Mouse (Mus musculus): ENCODE data around the gene Tctex1d4.

DNA sequence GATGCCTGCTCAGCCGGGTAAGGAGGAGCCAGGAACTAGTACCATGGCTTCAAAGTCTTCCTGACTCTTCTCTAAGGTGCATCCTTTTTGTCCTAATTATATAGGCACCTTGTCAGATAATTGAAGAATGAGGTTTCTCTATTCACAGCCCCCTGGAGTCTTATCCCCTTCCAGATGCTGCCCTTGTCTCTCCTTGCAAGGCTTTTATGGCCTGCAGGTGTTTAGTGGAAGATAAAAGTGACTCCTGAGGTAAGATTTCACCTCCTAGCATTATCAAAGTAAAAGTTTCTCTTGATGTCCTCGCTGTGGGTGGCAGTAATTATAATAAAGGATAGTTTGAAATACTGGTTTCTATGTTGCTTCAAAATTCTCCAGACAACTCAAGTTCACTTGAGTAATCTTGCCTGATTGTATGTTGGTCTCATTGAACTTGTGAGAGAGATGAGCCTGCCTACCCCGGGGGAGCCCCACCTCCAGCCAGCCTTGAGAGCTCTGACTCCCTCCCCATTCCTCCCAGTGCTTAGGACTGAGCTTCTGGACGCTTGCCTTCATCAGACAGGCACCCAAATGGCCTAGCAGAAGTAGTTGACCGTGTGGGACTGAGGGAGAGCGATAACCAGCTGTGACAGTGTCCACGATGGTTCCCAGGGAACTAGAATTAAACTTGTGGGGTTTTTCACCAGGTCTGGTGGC lies 38.5 kb upstream of the Tctex1d4 start:
- TF ChIP-seq CTCF (IDR thresholded peaks at IDR 0.05; ENCODE audit: control insufficient read depth, insufficient read depth, low read length) = no peak
- TF ChIP-seq POLR2A (IDR thresholded peaks at IDR 0.05; ENCODE audit: borderline replicate concordance, control insufficient read depth, low read depth, low read length) = no peak

Data from bone marrow, adult 2 months (tissue).